Mouse (Mus musculus) MEL-GATA-1-ER (cell line): ENCODE data around the gene Nek2.

Experiments used
- DNase-seq: peaks from one replicate; pipeline ENCODE4 v3.0.0-alpha.2; 2012; ENCODE audit warnings: low read depth; ENCODE audit errors: extremely low read depth

Nek2 gene

DNA sequence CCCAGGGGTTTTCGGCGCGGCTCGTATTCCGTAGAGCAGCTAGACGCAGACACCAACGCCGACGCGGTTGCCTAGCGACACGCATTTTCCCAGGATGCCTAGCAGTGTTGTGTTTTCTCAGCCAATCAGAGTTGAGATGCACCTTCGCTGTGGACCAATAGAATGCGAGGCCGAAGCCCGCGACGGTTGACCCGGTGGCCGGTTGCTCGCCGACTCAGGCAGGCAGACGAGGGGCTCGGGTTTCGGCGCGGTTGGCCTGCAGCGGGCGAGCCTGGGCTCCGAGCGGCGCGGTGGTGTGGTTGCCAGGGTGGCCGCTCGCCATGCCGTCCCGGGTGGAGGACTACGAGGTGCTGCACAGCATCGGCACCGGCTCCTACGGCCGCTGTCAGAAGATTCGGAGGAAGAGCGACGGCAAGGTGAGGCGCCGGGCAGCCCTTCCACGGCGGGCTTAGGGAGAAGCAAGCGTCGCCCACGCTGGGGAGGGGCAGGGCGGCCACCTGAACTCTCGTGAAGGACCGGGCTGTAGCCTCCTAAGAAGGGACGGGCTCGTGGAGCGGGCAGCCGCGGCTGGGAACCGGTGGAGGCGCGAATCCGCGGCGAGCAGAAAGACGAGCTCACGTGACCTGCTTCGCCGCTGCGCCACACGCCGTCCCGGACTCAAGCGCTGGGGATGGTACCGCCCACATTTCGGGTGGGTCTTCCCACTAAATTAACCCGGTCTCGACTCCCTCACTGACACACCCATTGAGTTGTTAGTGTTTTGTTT is at the start of gene Nek2:
Gene Nek2, plus strand, starts transcription at position 119 of the 766 bp plus-strand sequence.
- peak; percentile 96 for DNase-seq

DNA sequence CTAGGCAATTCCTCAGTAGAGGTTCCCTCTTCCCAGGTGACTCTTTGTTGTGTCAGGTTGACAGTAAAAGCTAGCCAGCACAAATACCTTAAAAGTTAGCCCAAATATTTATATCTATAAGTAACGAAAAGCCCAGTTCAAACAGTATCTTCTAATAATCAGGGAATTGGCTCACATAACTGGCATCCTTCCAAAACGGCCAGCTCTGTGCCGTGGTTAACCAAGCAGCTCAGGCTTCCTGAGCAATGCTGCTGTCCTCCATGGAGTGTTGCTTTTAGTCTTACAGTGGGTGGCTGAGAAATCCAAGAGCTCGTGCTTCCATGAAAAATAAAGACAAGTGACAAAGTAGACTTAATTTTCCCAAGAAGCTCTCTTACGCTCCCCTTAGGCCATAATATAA is 47.1 kb upstream of the Nek2 start:
- DNase-seq, result no peak

DNA sequence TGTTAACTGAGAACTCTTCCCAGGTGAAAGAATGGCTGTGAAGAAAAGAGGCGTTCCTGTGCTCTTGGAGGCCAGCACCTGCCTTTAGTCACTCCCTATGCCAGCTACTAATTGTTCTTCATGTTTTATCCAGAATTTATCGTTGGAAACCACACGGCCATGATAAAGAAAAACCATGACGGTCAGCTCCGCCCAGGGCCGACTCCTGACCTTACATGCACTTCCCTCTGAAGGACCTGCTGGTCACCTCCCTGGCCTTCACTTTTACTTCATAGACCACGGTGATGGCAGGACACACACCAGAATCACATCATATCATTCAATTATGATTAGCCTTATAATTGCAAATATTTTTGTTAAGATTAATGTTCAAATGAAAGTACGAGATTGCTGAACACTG is 46.1 kb upstream of the Nek2 start:
- DNase-seq, result no peak

DNA sequence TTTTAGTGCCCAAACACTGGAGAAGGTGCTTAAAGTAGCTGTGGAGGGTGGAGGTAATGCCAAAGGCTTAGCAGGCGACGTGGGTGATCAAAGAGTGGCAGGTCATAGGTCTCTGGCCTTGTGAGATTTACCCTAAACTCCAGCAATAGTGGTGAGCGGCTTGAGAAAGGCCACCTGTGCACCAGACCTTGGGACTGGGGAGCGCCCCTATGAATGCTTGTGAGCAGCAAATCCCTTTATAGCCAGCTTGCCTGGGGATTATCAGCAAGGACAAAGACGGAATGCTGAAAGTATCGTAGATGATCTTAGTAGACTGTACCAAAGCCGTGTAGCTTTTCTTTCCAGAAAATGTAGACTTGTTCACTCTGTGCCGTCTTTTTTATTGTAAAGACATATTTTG is 43.7 kb upstream of the Nek2 start:
- no peak for DNase-seq

DNA sequence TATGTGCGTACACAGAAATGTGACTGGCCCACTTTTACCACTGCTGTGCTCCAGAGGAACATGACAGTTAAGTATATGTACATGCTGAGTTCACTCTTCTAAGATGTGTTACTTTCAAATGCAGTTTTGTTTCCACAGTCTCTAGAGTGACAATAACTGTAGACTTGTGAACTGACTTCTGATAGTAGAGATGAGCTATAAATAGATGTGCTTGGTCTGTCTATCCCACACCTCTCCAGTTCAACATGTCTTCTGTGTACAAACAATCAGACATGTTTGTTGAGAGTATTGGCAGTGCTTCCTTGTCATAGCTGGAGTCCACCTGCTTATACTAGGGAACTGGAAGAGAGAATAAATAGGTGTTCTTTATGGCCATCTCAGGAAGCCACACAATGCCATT is 40.8 kb upstream of the Nek2 start:
- DNase-seq, result no peak

DNA sequence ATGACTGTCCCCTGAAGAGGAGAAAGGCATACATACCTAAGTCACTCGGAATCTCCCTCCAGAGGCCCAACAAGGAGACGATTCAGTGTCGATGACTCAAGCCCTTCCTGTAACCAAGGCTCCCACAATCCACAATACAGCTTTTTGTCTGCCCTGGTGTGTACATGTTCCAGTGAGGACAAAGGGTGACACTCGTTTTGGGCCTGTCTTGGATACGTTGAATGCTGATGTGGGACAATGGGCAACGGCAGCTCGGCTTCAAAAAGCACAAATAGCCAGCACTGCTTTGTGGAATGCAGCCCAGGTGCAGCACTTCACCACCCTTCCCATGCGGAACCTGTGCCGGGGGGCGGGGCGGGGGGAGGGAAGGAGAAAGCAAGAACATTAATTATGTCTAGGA is 36.1 kb upstream of the Nek2 start:
- no peak for DNase-seq

DNA sequence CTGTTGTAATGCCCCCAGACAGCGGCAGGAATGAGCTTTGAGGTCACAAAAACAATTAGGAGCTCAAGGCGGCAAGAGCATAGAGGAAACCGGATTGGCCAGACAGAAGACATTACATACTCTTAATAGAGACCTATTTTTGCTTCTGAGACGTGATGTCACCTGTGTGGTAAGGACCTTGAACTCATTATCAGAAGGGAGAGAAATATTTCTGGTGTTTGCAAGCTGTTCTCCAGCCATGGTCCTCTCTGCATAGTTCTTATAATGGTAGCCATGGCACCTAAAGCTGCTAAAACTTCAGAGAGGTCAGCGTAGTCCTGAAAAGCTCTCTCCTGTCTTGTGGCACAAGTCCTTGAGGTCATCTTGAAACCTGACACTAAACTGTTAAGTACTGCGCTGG is 35.0 kb upstream of the Nek2 start:
- no peak for DNase-seq

DNA sequence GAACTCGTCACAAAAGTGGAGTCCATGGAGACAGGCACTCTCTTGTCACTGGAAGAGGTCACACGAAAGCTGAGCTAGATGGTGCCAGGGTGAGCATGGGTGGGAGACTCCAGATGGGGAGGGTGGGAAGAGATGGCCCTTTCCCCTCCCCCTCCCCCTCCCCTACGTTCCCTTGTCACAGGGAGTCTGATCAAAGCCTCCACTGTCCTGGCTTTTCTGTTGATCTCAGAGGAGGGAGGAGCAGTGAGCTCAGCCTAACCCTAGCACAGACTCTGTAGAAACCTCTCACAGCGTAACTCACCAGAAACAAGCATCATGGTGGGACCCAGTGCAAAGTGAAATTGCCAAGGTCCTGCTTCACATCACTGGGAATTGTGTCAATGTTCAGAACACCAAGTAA is 33.9 kb upstream of the Nek2 start:
- DNase-seq, result no peak

DNA sequence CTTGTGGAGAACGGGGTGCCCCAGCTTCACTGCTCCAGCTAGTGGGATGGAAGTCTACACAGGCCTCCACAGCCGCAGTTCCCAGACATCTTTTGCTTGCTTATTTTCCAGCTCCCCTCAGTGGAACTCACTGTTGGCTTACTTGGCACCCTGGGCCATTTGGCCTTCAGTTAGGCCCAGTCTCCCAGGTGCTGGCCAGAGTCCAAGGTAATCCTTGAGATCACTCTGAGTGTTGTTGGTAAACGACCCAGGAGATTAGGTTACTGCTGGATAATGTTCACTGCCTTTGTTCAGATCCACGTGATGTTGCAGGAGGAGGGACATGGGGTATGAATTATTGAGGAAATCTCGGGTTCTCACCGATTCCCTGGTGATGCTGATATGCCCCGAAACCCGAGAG is 28.3 kb upstream of the Nek2 start:
- DNase-seq, result no peak

DNA sequence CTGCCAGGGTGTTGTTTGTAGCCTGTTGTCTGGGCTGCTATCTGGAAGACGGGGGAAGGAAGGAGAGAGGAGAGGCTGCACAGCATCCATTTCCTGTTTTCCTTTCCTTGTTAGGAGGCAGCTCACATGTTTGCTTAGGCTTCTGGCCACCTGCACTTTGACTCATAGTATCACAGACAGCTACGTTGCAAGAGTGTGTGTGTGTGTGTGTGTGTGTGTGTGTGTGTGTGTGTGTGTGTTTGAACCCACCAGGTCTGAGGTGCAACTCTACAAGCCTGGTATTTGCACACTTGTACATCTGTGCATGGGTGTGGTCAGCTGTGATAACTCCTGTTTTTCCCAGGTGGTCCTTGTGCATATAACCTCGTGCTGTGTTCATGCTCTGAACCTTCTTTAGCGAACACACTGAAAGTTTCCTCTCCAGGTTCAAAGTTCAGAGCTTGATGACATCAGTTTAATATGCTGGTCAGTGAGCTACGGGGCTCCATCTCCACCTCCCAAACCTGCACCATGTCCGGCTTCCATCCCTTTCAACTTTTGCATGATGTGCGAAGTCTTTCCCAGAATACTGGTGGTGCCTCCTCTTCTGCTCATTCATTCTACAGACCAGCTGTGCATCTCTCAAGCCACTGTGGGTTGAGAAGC is 27.2 kb upstream of the Nek2 start:
- DNase-seq, result no peak

DNA sequence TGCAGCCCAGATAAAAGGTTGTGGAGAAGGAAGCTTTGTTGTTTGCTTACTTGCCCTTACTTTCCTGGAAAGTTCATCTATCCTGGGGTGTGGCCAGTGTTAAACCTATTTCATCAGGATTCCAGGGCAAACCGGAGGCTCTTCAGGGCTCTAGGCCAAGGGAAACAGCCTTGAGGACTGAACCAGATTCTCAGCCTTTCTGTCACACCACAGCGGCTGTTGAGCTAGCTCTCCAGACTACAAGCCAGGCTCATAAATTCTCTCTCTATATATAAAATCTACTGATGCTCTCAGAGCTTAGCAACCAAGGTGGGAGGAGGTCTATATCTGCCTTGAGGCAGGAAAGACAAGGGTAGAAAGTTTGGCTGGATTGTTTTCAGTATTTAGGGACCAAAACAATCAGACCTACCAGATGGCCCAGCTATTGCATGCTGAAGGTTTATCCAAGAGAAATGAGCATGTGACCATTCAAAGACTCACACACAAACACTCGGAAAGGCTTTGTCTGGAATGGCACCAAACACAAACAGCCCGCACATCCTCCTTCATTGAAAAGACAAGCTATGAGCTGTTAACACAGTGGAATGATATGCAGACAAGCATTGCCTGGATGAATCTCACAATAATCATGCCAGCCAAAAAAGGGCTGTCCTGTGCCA is 24.9 kb upstream of the Nek2 start:
- no peak for DNase-seq

DNA sequence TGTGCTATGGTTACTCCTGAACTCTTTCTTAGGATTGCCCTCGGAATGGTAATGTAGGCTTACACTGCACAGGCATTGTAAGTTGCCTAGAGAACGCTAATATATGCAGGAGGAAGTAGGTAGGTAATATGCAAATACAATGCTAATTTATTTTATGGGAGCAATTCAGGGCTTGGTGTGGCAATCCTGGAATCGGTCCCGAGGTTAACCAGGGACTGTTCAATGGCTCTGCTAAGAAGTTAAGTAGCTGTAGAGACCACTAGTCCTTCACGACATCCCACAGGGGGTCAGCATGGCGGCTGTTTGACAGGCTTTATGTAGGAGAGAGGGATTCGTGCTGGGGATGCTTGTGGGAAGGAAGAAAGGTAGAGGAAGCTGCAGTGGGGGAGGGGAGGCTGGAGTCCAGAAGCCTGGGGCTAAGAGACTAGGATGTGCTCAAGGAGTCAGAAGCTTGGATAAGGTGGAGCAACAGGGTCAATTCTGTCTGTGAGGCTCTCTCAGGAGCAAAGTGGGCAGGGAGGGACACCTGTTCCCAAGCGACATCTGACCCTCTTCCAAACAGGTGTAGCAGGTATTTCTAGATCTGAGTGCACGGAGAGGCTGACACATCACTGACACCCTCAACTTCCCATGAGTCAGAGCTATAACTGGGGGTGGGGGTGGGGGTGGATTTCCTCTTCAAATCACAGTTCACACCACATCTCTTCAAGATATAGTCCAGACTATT is 19.0 kb upstream of the Nek2 start:
- DNase-seq, result no peak

DNA sequence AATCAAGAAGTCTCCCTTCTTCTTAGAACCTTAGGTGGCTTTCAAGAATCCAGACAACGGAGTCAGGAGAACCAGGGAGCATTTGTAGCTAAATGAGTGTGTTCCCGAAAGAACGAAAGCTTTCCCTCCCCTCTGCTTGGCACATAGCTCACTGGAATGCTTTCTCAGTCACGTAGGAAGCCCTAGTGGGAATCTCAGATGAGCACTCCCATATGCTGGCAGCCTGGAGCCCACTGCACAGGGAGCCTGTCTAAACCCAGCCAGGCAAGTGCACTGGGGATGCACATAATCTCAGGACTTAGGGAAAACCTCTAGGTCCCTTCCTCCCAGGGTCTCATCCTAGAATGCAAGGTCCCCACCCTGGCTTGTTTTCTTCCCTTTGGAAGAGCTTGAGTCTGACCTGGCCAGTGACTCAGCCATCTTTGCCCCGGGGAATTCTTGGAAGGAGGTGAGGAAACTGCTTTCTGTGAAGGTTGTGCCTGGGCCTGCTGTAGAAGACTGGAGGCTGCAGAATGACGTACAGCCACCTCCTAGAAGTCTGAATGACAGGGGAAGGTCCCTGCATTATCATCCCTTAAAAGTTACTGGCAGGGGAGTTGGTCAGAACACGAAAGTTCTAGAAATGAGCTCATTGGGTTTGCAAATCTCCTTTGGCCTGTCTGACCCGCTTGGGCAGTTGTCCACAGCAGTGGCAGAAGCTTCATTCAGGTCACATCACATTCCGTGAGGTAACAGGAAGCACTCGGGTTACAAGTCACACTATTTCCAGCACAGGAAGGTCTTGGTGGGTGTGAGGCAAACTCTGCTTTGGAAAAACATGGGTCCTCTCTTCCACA is 18.2 kb upstream of the Nek2 start:
- no peak for DNase-seq

DNA sequence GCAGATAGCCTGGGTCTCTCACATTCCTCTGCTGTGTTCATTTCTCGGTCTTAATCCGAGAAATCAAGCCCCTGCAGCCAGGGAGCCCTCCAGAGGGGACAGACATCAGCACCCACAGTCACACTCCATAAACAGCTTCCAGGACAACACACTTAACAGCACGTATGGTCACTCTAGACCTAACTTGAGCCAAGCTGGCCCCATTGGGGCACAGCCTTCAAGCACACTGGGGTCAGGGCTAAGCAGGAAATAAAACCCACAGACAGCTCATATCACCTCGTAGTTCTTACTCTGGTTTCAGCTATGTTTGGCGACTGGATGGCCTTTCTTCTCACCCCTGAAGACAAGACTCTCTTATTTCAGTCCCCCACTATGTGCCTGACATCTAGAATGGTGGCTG is 16.5 kb upstream of the Nek2 start:
- DNase-seq, result no peak

DNA sequence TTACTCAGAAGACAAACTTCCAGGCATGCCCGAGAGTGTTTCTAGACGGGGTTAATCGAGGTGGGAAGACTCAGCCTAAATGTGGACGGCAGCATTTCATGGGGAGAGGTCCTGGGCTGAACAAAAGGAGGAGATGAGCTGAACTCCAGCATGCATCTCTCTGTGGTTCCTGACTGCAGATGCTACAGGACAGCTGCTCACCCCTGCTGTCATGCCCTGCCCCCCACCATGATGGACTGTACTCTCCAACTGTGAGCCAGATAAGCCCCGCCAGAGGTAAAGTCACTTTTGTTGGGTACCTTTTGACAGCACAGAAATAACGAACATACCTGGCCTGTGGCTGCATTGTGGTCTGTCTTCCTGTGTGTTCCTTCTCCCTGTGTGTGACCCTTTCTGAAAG is 15.5 kb upstream of the Nek2 start:
- no peak for DNase-seq

DNA sequence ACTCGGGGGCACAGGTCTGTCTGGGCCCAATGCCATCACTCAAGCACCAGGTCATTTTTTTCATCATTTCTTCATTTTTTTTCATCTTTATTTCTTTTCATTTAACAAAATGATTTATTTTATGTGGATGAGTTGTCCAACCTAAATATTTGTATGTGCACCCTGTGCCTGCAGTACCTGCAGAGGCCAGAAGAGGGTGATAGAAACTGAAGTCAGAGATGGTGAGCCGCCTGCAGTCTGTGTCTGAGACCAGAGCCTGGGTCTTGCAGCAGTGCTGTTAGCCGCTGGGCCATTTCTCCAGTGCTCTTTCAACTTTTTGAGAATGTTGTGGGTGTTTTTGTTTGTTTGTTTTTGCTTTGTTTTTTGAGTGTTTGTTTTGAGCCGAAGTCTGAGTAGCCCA is 14.5 kb upstream of the Nek2 start:
- DNase-seq, result no peak

DNA sequence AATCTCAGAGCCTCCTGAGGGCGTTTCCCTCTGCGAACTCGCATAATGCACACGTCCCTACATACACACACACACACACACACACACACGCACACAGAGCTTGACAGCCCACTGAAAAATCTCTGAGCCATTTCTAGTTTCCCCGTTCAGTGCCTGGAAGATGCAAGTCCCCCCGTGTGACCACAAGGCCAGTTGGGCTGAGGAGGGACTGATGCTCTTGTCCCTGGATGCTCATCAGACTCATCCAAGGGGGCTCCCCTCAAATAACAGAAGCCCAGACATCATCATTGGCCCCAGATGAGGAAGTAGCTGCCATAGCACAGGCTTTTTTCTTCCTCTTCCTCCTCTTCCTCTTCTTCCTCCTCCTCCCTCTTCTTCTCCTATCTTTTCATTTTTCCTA is 13.3 kb upstream of the Nek2 start:
- DNase-seq, result no peak

DNA sequence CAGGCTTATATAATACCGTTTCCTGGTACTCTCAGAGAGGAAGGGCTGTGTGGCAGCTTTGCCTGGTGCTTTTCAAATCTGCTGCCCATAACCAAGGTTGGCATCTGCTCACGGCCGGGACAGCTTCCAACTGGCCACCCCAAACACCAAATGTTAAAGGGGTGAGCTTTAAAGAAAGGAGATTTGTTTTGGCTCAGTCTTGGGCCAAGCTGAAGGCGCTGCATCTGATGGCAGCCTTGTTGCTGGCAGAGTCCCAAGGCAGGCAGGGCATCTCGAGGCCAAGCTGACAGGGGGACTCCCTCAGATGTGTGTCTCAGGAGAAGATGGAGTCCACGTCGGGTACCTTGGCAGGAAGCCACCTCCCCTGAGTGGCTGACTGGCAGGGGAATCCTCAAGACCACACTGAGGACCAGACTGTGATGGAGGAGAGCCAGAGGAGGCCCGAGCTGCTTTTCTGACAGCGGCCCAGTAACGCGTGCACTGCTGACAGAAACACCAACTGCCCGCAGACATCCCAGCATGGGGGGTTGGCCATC is 12.5 kb upstream of the Nek2 start:
- DNase-seq, result no peak

DNA sequence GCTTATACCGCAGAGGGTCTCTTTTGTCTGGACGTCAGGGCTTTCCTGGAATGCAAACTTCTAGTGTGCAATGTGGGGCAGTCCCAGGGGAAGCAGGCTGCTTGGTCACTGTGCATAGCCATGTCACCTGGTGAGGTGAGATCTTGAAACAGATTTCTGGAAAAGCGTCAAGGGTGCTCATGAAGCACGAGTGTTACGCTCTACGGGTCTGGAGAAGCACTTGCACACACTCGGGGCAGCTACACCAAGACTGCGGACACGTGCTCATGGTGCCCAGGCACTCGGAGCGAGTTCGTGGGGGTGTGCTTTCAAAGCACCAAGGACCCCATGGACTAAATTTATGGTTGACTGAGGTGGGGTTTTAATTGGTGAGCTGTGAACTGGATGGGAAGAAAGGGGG is 9.5 kb upstream of the Nek2 start:
- no peak for DNase-seq

DNA sequence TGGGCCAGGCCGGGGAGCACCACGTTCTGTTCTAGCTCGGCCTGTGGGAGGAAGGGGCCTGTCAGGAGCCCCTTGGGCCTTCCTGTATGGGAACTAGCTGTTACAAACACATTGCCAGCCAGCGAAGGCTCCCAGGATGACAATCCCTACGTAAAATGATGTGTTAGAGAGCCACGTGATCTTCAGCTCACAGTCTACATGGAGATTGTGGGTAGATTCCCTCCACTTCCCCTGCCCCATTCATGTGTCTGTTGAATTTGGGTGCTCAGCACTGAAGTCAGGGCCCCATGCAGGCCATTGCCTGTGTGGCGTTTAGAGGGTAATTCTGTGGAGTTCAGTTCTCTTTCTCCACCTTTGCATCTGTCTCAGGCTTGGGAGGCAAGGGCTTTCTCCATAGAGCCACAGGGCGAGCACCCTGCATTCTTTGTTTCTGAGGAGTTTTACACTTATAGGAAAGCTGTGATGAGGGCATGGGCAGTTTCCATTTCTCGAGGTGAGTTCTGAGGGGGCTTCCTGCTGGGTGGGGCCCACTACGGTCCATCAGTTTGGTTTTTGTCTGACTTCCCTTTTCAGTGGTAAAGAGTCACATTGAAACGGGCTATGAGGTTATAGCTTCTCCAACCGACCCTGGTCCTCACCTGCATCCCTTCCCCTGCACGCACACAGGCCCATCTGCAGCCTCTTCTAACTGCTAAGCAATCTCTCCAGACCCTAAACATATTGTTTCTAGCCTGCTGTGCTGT is 8.1 kb upstream of the Nek2 start:
- no peak for DNase-seq
